Mouse (Mus musculus) small intestine, adult 2 months (tissue): ENCODE measurements at regions not wholly inside any gene's neighbourhood (a gene's known extent, or its start where the extent isn't known, plus 50 kb on each side); places are given as distances from the start of the nearest gene placed in this dataset.

ENCODE experiments used
- CTCF ChIP-seq: fragments of 200-500 bp; IDR thresholded peaks from 2 replicates; pipeline ENCODE4 v1.5.1; 2012; ENCODE audit warnings: low read depth, mild to moderate bottlenecking, control low read depth, inconsistent platforms, low read length, moderate library complexity, mixed read lengths; ENCODE audit not compliant: insufficient replicate concordance, insufficient read length; ENCODE audit errors: extremely low read depth
- POLR2A ChIP-seq: fragments of 200-500 bp; IDR thresholded peaks from 2 replicates; pipeline ENCODE4 v1.6.1; 2012; ENCODE audit warnings: low read depth, mild to moderate bottlenecking, control low read depth, inconsistent platforms, low read length, moderate library complexity

DNA sequence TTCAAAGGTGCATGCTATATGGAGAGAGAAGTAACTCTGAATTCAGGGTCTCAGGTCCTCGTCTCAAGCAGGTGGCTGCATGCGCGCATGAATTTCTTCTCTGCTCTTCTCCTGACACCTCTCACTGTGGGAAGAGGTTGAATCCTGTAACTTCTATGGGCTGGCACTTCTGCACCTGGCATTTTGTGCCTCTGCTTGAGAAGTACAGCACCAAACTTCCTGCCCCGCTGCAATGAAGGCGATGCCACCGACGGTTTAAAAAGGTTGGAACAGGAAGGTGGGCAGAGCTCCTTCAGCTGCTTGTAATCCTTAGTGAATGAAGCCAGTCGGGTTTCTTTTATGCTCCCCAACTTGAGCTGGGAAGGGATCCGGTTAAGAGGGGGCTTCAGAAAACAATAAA, 231.2 kb upstream of the Tprg start:
- no peak for TF ChIP-seq POLR2A
- no peak for TF ChIP-seq CTCF
